Mouse (Mus musculus) heart, embryonic 10.5 days (tissue): ENCODE measurements around the gene Gmcl1. TPM values are rescaled to one million over a fixed set of nuclear protein-coding genes. Genes with fewer than 3 reads are reported as not detected.

Experiments
- DNase-seq: peaks from one replicate; pipeline ENCODE4 v3.0.0-alpha.2; 2017; ENCODE audit warnings: low spot score
- H3K27ac ChIP-seq: fragments of 300-500 bp; sonication (generic); 2 replicates; pipeline ENCODE4 v1.5.1; 2016; ENCODE audit warnings: mild to moderate bottlenecking
- H3K27me3 ChIP-seq: fragments of 300-500 bp; sonication (generic); 2 replicates; pipeline ENCODE4 v1.6.1; 2016; ENCODE audit warnings: mild to moderate bottlenecking; ENCODE audit not compliant: poor library complexity, insufficient read depth, severe bottlenecking
- H3K36me3 ChIP-seq: fragments of 300-500 bp; sonication (generic); 2 replicates; pipeline ENCODE4 v1.6.1; 2016; ENCODE audit warnings: mild to moderate bottlenecking, moderate library complexity
- H3K4me1 ChIP-seq: fragments of 300-500 bp; sonication (generic); 2 replicates; pipeline ENCODE4 v1.6.1; 2016; ENCODE audit warnings: mild to moderate bottlenecking
- H3K4me3 ChIP-seq: fragments of 300-500 bp; sonication (generic); 2 replicates; pipeline ENCODE4 v1.5.1; 2016; ENCODE audit warnings: mild to moderate bottlenecking, moderate library complexity
- H3K9me3 ChIP-seq: fragments of 300-500 bp; sonication (generic); 2 replicates; pipeline ENCODE4 v1.6.1; 2016; ENCODE audit warnings: mild to moderate bottlenecking, moderate library complexity
- WGBS: fragments of 180-500 bp; shearing (Covaris S2); methylation state at CpG from one replicate; pipeline ENCODE4 v1.1.7; 2016; 5-methylcytosine and 5-hydroxymethylcytosine counted together
- polyA plus RNA-seq: library from polyadenylated mRNA; unstranded; fragments of >200 nt; fragmentation: Nextera tagmentation; extraction: Ambion mirVana; gene quantifications from 2 replicates; pipeline ENCODE4 v1.2.1, GENCODE M21; 2016

Gmcl1 gene
- polyA plus RNA-seq, 1 experiment from 2014 or later = 26.3 TPM

- Histone ChIP-seq H3K9me3 (no peaks in the 10 kb centered on the region), H3K27me3 (no peaks in the 10 kb centered on the region), H3K27ac (no peak overlapping the region), H3K36me3 (peaks cover 29% of the 10 kb centered on the region), H3K4me1 (no peaks in the 10 kb centered on the region), H3K4me3 (no peak overlapping the region)
- whole genome bisulfite sequencing = 77% methylated on average over 3 of the region's 3 CpGs
- DNase-seq = no peak
These were observed 11.2 kb downstream of the Gmcl1 start for GRCm38 (mm10) chr6:86721977-86722376.

GRCm38 (mm10) chr6:86708072-86708774 lies 25.0 kb downstream of the Gmcl1 start:
- H3K27ac ChIP-seq = no peak overlapping the region
- no peaks in the 10 kb centered on the region for H3K9me3 ChIP-seq
- H3K4me1 ChIP-seq = no peaks in the 10 kb centered on the region
- 91% methylated on average over 4 of the region's 4 CpGs for WGBS
- H3K4me3 ChIP-seq = no peak overlapping the region
- no peaks in the 10 kb centered on the region for H3K27me3 ChIP-seq
- no peak for DNase-seq
- H3K36me3 ChIP-seq = peaks cover 47% of the 10 kb centered on the region

GRCm38 (mm10) chr6:86702577-86702976 lies 30.6 kb downstream of the Gmcl1 start:
- Histone ChIP-seq H3K27ac (no peak overlapping the region), H3K27me3 (no peaks in the 10 kb centered on the region), H3K9me3 (no peaks in the 10 kb centered on the region), H3K4me1 (no peaks in the 10 kb centered on the region), H3K36me3 (peaks cover 80% of the 10 kb centered on the region), H3K4me3 (no peak overlapping the region)
- no peak for DNase-seq
- WGBS = 89% methylated on average over 9 of the region's 9 CpGs

GRCm38 (mm10) chr6:86697903-86698302 lies 35.3 kb downstream of the Gmcl1 start:
- Histone ChIP-seq H3K27ac (no peak overlapping the region), H3K4me3 (no peak overlapping the region), H3K36me3 (peaks cover 75% of the 10 kb centered on the region), H3K4me1 (no peaks in the 10 kb centered on the region), H3K27me3 (no peaks in the 10 kb centered on the region), H3K9me3 (no peaks in the 10 kb centered on the region)
- no peak for DNase-seq
- 83% methylated on average over 6 of the region's 6 CpGs for WGBS

GRCm38 (mm10) chr6:86696213-86696612 lies 37.0 kb downstream of the Gmcl1 start:
- no peaks in the 10 kb centered on the region for H3K27me3 ChIP-seq
- 78% methylated on average over 10 of the region's 10 CpGs for WGBS
- H3K9me3 ChIP-seq = no peaks in the 10 kb centered on the region
- no peak for DNase-seq
- H3K4me1 ChIP-seq = no peaks in the 10 kb centered on the region
- peaks cover 61% of the 10 kb centered on the region for H3K36me3 ChIP-seq
- no peak overlapping the region for H3K27ac ChIP-seq
- H3K4me3 ChIP-seq = no peak overlapping the region

GRCm38 (mm10) chr6:86694465-86694864 lies 38.7 kb downstream of the Gmcl1 start:
- Histone ChIP-seq H3K27ac (no peak overlapping the region), H3K27me3 (no peaks in the 10 kb centered on the region), H3K4me3 (no peak overlapping the region), H3K9me3 (no peaks in the 10 kb centered on the region), H3K36me3 (peaks cover 57% of the 10 kb centered on the region), H3K4me1 (no peaks in the 10 kb centered on the region)
- no peak for DNase-seq

GRCm38 (mm10) chr6:86689671-86690070 lies 43.5 kb downstream of the Gmcl1 start:
- Histone ChIP-seq H3K27me3 (no peaks in the 10 kb centered on the region), H3K9me3 (no peaks in the 10 kb centered on the region), H3K27ac (no peak overlapping the region), H3K36me3 (peaks cover 21% of the 10 kb centered on the region), H3K4me1 (no peaks in the 10 kb centered on the region), H3K4me3 (no peak overlapping the region)
- 79% methylated on average over 3 of the region's 3 CpGs for whole genome bisulfite sequencing
- DNase-seq = no peak

GRCm38 (mm10) chr6:86686971-86687370 lies 46.2 kb downstream of the Gmcl1 start:
- DNase-seq = no peak

GRCm38 (mm10) chr6:86684655-86685011 lies 48.5 kb downstream of the Gmcl1 start:
- 36% methylated on average over 12 of the region's 12 CpGs for WGBS

More at GRCm38 (mm10) chr6:86686971-86687370, 46.2 kb downstream of the Gmcl1 start:
- Histone ChIP-seq H3K27ac (no peak overlapping the region), H3K36me3 (peaks cover 25% of the 10 kb centered on the region), H3K9me3 (no peaks in the 10 kb centered on the region), H3K27me3 (no peaks in the 10 kb centered on the region), H3K4me1 (peaks cover 9% of the 10 kb centered on the region), H3K4me3 (no peak overlapping the region)
- 73% methylated on average over 1 of the region's 1 CpGs for WGBS

GRCm38 (mm10) chr6:86683872-86684654 lies 49.1 kb downstream of the Gmcl1 start, which contains the start of gene Snrnp27:
Gene Snrnp27, minus strand, starts transcription at chr6:86684522.
- WGBS = 3% methylated on average over 36 of the region's 36 CpGs
- H3K9me3 ChIP-seq = no peaks in the 10 kb centered on the region

More at GRCm38 (mm10) chr6:86684655-86685011, 48.5 kb downstream of the Gmcl1 start:
- DNase-seq = no peak
- Histone ChIP-seq H3K27ac (peak overlapping the region; percentile 91), H3K36me3 (peaks cover 33% of the 10 kb centered on the region), H3K27me3 (no peaks in the 10 kb centered on the region), H3K4me1 (peaks cover 9% of the 10 kb centered on the region), H3K9me3 (no peaks in the 10 kb centered on the region), H3K4me3 (peak overlapping the region; percentile 92)

GRCm38 (mm10) chr6:86681289-86681688 lies 51.9 kb downstream of the Gmcl1 start:
- DNase-seq = no peak
- no peaks in the 10 kb centered on the region for H3K9me3 ChIP-seq
- H3K36me3 ChIP-seq = peaks cover 66% of the 10 kb centered on the region
- H3K27ac ChIP-seq = no peak overlapping the region
- no peak overlapping the region for H3K4me3 ChIP-seq
- no peaks in the 10 kb centered on the region for H3K27me3 ChIP-seq
- whole genome bisulfite sequencing = 90% methylated on average over 3 of the region's 3 CpGs
- peaks cover 9% of the 10 kb centered on the region for H3K4me1 ChIP-seq

More at GRCm38 (mm10) chr6:86683872-86684654, 49.1 kb downstream of the Gmcl1 start, which contains the start of gene Snrnp27:
- Histone ChIP-seq H3K4me3 (peak within 1 kb of the TSS; percentile 92), H3K27ac (peak within 1 kb of the TSS; percentile 91), H3K27me3 (no peaks in the 10 kb centered on the region), H3K4me1 (peaks cover 9% of the 10 kb centered on the region), H3K36me3 (peaks cover 39% of the 10 kb centered on the region)
- DNase-seq = peak; percentile 96

GRCm38 (mm10) chr6:86678341-86678740 lies 54.8 kb downstream of the Gmcl1 start:
- no peaks in the 10 kb centered on the region for H3K27me3 ChIP-seq
- no peaks in the 10 kb centered on the region for H3K9me3 ChIP-seq
- DNase-seq = no peak
- 90% methylated on average over 6 of the region's 6 CpGs for WGBS
- H3K27ac ChIP-seq = no peak overlapping the region
- no peak overlapping the region for H3K4me3 ChIP-seq
- peaks cover 94% of the 10 kb centered on the region for H3K36me3 ChIP-seq
- 0 out of 2 replicates have a peak, but pooled peaks cover 4% of the 10 kb centered on the region for H3K4me1 ChIP-seq

- peaks cover 49% of the 10 kb centered on the region for H3K36me3 ChIP-seq
- H3K27ac ChIP-seq = no peak overlapping the region
- peaks cover 15% of the 10 kb centered on the region for H3K4me1 ChIP-seq
- no peak overlapping the region for H3K4me3 ChIP-seq
- H3K9me3 ChIP-seq = no peaks in the 10 kb centered on the region
- WGBS = 18% methylated on average over 2 of the region's 2 CpGs
- H3K27me3 ChIP-seq = no peaks in the 10 kb centered on the region
- DNase-seq = peak; percentile 82
These were observed 62.3 kb downstream of the Gmcl1 start for GRCm38 (mm10) chr6:86670873-86671272.
